Mouse (Mus musculus) E14TG2a.4 (cell line): ENCODE data around the gene Rnf111.

ENCODE experiments used
- CTCF ChIP-seq: conservative IDR thresholded peaks from 2 replicates; pipeline ENCODE4 v1.5.1; 2014; ENCODE audit warnings: low read length
- POU5F1 ChIP-seq: IDR thresholded peaks from 2 replicates; pipeline ENCODE4 v1.6.1; 2014; ENCODE audit warnings: low read length, borderline replicate concordance

DNA sequence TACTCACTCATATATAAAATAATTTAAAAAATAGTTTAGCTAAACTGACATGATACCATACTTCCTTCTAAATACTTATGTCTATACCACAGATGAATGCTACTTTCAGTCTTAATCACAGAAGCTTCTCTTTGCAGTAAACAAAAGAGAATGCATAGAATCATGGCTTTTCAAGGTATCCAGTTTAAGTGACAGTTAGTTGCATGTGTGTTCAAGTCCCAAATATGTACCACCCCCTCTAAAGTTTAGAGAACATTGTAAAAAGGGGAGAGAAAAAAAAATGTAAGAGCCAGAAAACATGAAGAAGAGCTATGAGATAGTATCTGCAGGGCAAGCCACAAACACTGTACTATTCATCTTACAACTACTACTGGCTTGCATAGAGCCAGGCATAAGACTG lies 21.7 kb downstream of the Rnf111 start:
- TF ChIP-seq POU5F1 (no peak), CTCF (no peak)
